Mouse (Mus musculus) embryonic facial prominence, embryonic 12.5 days (tissue): ENCODE results near the gene Zfp78. TPM values are rescaled to one million over a fixed set of nuclear protein-coding genes. Genes with fewer than 3 reads are reported as not detected.

Experiments used
- ATAC-seq: fragments of 200-750 bp; cut with Nextera tagmentation; 2 replicates; pipeline ENCODE4 v1.8.0; 2017; ENCODE audit not compliant: insufficient number of reproducible peaks, insufficient read depth, low FRiP score, low TSS enrichment
- H3K27ac ChIP-seq: fragments of 300-500 bp; sonication (generic); 2 replicates; pipeline ENCODE4 v1.5.1; 2016; ENCODE audit warnings: mild to moderate bottlenecking
- H3K27me3 ChIP-seq: fragments of 300-500 bp; sonication (generic); 2 replicates; pipeline ENCODE4 v1.6.1; 2016; ENCODE audit warnings: mild to moderate bottlenecking, moderate library complexity
- H3K36me3 ChIP-seq: fragments of 300-500 bp; sonication (generic); 2 replicates; pipeline ENCODE4 v1.6.1; 2016; ENCODE audit warnings: mild to moderate bottlenecking
- H3K4me1 ChIP-seq: fragments of 300-500 bp; sonication (generic); 2 replicates; pipeline ENCODE4 v1.6.1; 2016
- H3K4me2 ChIP-seq: fragments of 300-500 bp; sonication (generic); replicated peaks from 2 replicates; pipeline ENCODE4 v1.6.1; 2016; ENCODE audit warnings: mild to moderate bottlenecking, moderate library complexity
- H3K4me3 ChIP-seq: fragments of 300-500 bp; sonication (generic); 2 replicates; pipeline ENCODE4 v1.5.1; 2016; ENCODE audit warnings: mild to moderate bottlenecking
- H3K9ac ChIP-seq: fragments of 300-500 bp; sonication (generic); 2 replicates; pipeline ENCODE4 v1.6.1; 2016; ENCODE audit warnings: mild to moderate bottlenecking, moderate library complexity
- H3K9me3 ChIP-seq: fragments of 300-500 bp; sonication (generic); 2 replicates; pipeline ENCODE4 v1.6.1; 2016; ENCODE audit warnings: mild to moderate bottlenecking, moderate library complexity
- WGBS: fragments of 180-500 bp; shearing (Covaris S2); methylation state at CpG from one replicate; pipeline ENCODE4 v1.1.7; 2016; 5-methylcytosine and 5-hydroxymethylcytosine counted together
- polyA plus RNA-seq: library from polyadenylated mRNA; unstranded; fragments of >200 nt; fragmentation: Nextera tagmentation; extraction: Ambion mirVana; gene quantifications from 2 replicates; pipeline ENCODE4 v1.2.1, GENCODE M21; 2016

Gene Zfp78
- polyA plus RNA-seq, 1 experiment from 2014 or later: 2.8 TPM

GRCm38 (mm10) chr7:6389449-6389848, 26.4 kb downstream of the Zfp78 start:
- Histone ChIP-seq H3K4me2 (no peak overlapping the region), H3K27me3 (no peaks in the 10 kb centered on the region), H3K9me3 (no peaks in the 10 kb centered on the region), H3K27ac (no peak overlapping the region), H3K4me3 (no peak overlapping the region), H3K36me3 (peaks cover 43% of the 10 kb centered on the region), H3K9ac (no peak overlapping the region), H3K4me1 (no peaks in the 10 kb centered on the region)
- 68% methylated on average over 5 of the region's 5 CpGs for WGBS
- ATAC-seq: no peak

GRCm38 (mm10) chr7:6397996-6398975, 35.2 kb downstream of the Zfp78 start, which contains the start of gene Smim17:
Gene Smim17, plus strand, starts transcription at chr7:6398715.
- H3K27ac ChIP-seq: no peak within 1 kb of the TSS
- ATAC-seq: peak; percentile 71
- peak within 1 kb of the TSS; percentile 45 for H3K9ac ChIP-seq
- 24% methylated on average over 25 of the region's 25 CpGs for WGBS
- H3K36me3 ChIP-seq: peaks cover 20% of the 10 kb centered on the region
- no peaks in the 10 kb centered on the region for H3K9me3 ChIP-seq
- no peaks in the 10 kb centered on the region for H3K4me1 ChIP-seq
- no peaks in the 10 kb centered on the region for H3K27me3 ChIP-seq
- peak within 1 kb of the TSS; percentile 41 for H3K4me3 ChIP-seq
- H3K4me2 ChIP-seq: peak within 1 kb of the TSS; percentile 55

GRCm38 (mm10) chr7:6410043-6410442, 47.0 kb downstream of the Zfp78 start, which contains the start of gene Gm20715:
Gene Gm20715, plus strand, starts transcription at chr7:6410277.
- Histone ChIP-seq H3K4me1 (no peaks in the 10 kb centered on the region), H3K27ac (no peak within 1 kb of the TSS), H3K4me2 (no peak within 1 kb of the TSS), H3K4me3 (no peak within 1 kb of the TSS), H3K9ac (no peak within 1 kb of the TSS), H3K27me3 (no peaks in the 10 kb centered on the region), H3K9me3 (no peaks in the 10 kb centered on the region), H3K36me3 (no peaks in the 10 kb centered on the region)
- under 1% methylated on average over 17 of the region's 17 CpGs for WGBS
- peak; percentile 88 for ATAC-seq

- 7% methylated on average over 21 of the region's 22 CpGs for WGBS
- H3K4me2 ChIP-seq: peak overlapping the region; percentile 15; the same call in 1 of the 2 replicates
Measured at GRCm38 (mm10) chr7:6414626-6415441, 51.8 kb downstream of the Zfp78 start.

GRCm38 (mm10) chr7:6415442-6415787, 52.3 kb downstream of the Zfp78 start:
- no peak for ATAC-seq
- Histone ChIP-seq H3K9me3 (0 out of 2 replicates have a peak, but pooled peaks cover 3% of the 10 kb centered on the region), H3K4me2 (no peak overlapping the region), H3K4me1 (no peaks in the 10 kb centered on the region), H3K27me3 (no peaks in the 10 kb centered on the region), H3K4me3 (no peak overlapping the region), H3K9ac (no peak overlapping the region), H3K27ac (no peak overlapping the region), H3K36me3 (no peaks in the 10 kb centered on the region)
- 20% methylated on average over 8 of the region's 8 CpGs for WGBS

More at GRCm38 (mm10) chr7:6414626-6415441, 51.8 kb downstream of the Zfp78 start:
- H3K4me1 ChIP-seq: no peaks in the 10 kb centered on the region
- no peaks in the 10 kb centered on the region for H3K36me3 ChIP-seq
- no peak overlapping the region for H3K27ac ChIP-seq
- no peaks in the 10 kb centered on the region for H3K27me3 ChIP-seq
- no peak for ATAC-seq
- H3K4me3 ChIP-seq: no peak overlapping the region
- H3K9ac ChIP-seq: no peak overlapping the region
- H3K9me3 ChIP-seq: 0 out of 2 replicates have a peak, but pooled peaks cover 3% of the 10 kb centered on the region

- H3K36me3 ChIP-seq: no peaks in the 10 kb centered on the region
- ATAC-seq: no peak
- H3K4me1 ChIP-seq: no peaks in the 10 kb centered on the region
- H3K4me2 ChIP-seq: no peak overlapping the region
- H3K9ac ChIP-seq: no peak overlapping the region
- no peak overlapping the region for H3K4me3 ChIP-seq
- H3K27me3 ChIP-seq: no peaks in the 10 kb centered on the region
- WGBS: 81% methylated on average over 6 of the region's 6 CpGs
- H3K9me3 ChIP-seq: 0 out of 2 replicates have a peak, but pooled peaks cover 5% of the 10 kb centered on the region
- H3K27ac ChIP-seq: no peak overlapping the region
Measured at GRCm38 (mm10) chr7:6419894-6420293, 56.8 kb downstream of the Zfp78 start.

GRCm38 (mm10) chr7:6429381-6429780, 66.3 kb downstream of the Zfp78 start:
- no peak overlapping the region for H3K9ac ChIP-seq
- no peaks in the 10 kb centered on the region for H3K27me3 ChIP-seq
- H3K36me3 ChIP-seq: no peaks in the 10 kb centered on the region
- no peaks in the 10 kb centered on the region for H3K4me1 ChIP-seq
- no peak for ATAC-seq
- WGBS: 87% methylated on average over 3 of the region's 3 CpGs
- no peak overlapping the region for H3K27ac ChIP-seq
- H3K4me2 ChIP-seq: no peak overlapping the region
- H3K9me3 ChIP-seq: peaks cover 8% of the 10 kb centered on the region; the same call in 1 of the 2 replicates
- no peak overlapping the region for H3K4me3 ChIP-seq

GRCm38 (mm10) chr7:6430342-6430741, 67.3 kb downstream of the Zfp78 start:
- Histone ChIP-seq H3K4me3 (no peak overlapping the region), H3K36me3 (no peaks in the 10 kb centered on the region), H3K9me3 (peaks cover 5% of the 10 kb centered on the region; the same call in 1 of the 2 replicates), H3K27me3 (no peaks in the 10 kb centered on the region), H3K9ac (no peak overlapping the region), H3K4me1 (no peaks in the 10 kb centered on the region), H3K4me2 (no peak overlapping the region), H3K27ac (no peak overlapping the region)
- 39% methylated on average over 2 of the region's 2 CpGs for WGBS
- ATAC-seq: no peak

Other genes with a start within 250 kb of the Zfp78 start
- gene Zfp787, start 207.3 kb upstream of the Zfp78 start, polyA plus RNA-seq: 31.9 and 33.8 TPM in 2 replicates
- 80.2 and 80.4 TPM in 2 replicates for gene Zfp444, start 191.1 kb upstream of the Zfp78 start, polyA plus RNA-seq
- gene Galp, start 166.2 kb upstream of the Zfp78 start, polyA plus RNA-seq: not detected in 2 replicates
- not detected in 2 replicates for gene Zscan5b, start 141.0 kb upstream of the Zfp78 start, polyA plus RNA-seq
- gene Epp13, start 110.6 kb upstream of the Zfp78 start, polyA plus RNA-seq: not detected in 2 replicates
- 6.4 and 8.4 TPM in 2 replicates for gene Zfp667, start 76.7 kb upstream of the Zfp78 start, polyA plus RNA-seq
- 8.6 and 9.4 TPM in 2 replicates for gene Zfp583, start 32.0 kb upstream of the Zfp78 start, polyA plus RNA-seq
- gene Gm3854, start 19.5 kb upstream of the Zfp78 start, polyA plus RNA-seq: 3.1 and 3.2 TPM in 2 replicates
- gene Zfp28, start 20.0 kb downstream of the Zfp78 start, polyA plus RNA-seq: 12.6 and 13.1 TPM in 2 replicates
- 0.20 TPM in 1 of 2 replicates, not detected in the other for gene Smim17, start 35.4 kb downstream of the Zfp78 start, polyA plus RNA-seq
- gene Gm20715, start 47.0 kb downstream of the Zfp78 start, polyA plus RNA-seq: 0.05 TPM in 1 of 2 replicates, not detected in the other
- gene Olfr1344, start 75.4 kb downstream of the Zfp78 start, polyA plus RNA-seq: not detected in 2 replicates
- not detected in 2 replicates for gene Olfr1336, start 92.9 kb downstream of the Zfp78 start, polyA plus RNA-seq
- not detected in 2 replicates for gene Olfr1346, start 103.8 kb downstream of the Zfp78 start, polyA plus RNA-seq
- gene Olfr5, start 123.7 kb downstream of the Zfp78 start, polyA plus RNA-seq: not detected in 2 replicates
- gene Olfr1347, start 136.5 kb downstream of the Zfp78 start, polyA plus RNA-seq: not detected in 2 replicates
- not detected in 2 replicates for gene Olfr1348, start 145.5 kb downstream of the Zfp78 start, polyA plus RNA-seq
- not detected in 2 replicates for gene Olfr1349, start 159.7 kb downstream of the Zfp78 start, polyA plus RNA-seq
- gene Olfr1350, start 201.6 kb downstream of the Zfp78 start, polyA plus RNA-seq: not detected in 2 replicates